Mouse (Mus musculus): Measurements from ENCODE around the gene Slpi. TPM values are rescaled to one million over a fixed set of nuclear protein-coding genes. Genes with fewer than 3 reads are reported as not detected.
"Not testable (repeated sequence)": the region's sequence is repeated elsewhere in the genome, so short reads cannot be mapped to it uniquely, and the experiment has no call there.

Slpi gene
- polyA plus RNA-seq, 1 experiment from 2014 or later: 0.92 TPM

DNA sequence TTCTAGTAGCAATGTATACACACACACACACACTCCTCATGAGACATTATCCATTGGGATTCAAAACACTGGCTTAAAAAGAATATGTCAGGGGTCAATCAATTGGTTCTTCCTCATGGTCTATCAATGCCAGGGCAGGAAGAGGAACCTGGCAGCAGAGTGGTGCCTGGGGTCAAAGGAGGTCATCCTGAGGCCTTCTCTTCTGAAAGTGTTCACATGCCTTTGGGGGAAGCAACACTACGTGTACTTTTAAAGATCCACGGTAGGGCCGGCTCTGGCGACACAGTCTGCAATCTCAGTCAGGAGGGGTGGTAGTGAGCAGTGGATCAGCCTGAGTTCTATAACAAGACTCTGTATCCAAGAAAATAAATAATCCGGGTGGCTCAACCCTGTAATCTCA, 29.2 kb downstream of the Slpi start:
- no peak overlapping the region for H3K4me3 ChIP-seq
- no peak for DNase-seq (ENCODE audit: low spot score)
- H3K27me3 ChIP-seq (ENCODE audit: insufficient read depth, poor library complexity, severe bottlenecking): peaks cover 19% of the 10 kb centered on the region
- no peaks in the 10 kb centered on the region for H3K4me1 ChIP-seq
- 71% methylated on average over 5 of the region's 5 CpGs for WGBS
- H3K36me3 ChIP-seq: no peaks in the 10 kb centered on the region
- no peak overlapping the region for H3K27ac ChIP-seq
- H3K9me3 ChIP-seq: no peaks in the 10 kb centered on the region

DNA sequence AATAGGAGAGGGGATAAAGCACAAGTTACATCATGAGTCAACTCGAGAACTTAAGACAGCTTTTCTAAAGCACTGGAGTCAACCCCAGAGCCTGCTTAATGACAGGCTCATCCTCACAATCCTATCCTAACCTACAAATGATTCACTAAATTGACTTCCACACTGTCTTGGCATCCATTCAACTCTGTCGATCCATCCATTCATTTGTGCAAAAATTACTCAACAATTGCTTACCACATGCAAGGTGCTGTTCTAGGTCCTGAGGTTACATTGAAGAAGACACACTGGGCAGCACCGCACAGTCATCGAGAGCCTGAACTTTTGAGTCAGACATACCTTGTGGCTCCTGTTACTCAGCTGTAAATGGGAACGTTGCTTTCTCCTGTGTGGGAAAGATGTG, 29.9 kb downstream of the Slpi start:
- WGBS: 88% methylated on average over 5 of the region's 5 CpGs

DNA sequence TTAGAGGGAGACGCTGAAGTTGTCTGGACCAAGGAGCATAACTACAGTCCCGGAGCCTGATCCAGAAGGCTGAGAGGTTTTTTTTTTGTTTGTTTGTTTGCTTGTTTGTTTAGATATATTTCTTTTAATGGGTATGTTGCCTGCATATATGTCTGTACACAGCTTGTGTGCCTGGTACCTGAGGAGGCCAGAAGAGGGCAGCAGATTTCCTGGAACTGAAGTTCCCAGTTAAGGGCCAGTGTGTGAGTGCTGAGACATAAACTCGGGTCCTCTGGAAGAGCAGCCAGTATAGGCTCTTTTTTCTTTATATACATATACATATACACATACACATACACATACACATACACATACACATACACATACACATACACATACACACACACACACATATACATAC, 30.5 kb downstream of the Slpi start:
- no peak overlapping the region for H3K27ac ChIP-seq
- 86% methylated on average over 3 of the region's 3 CpGs for WGBS

More for the DNA sequence above, 29.9 kb downstream of the Slpi start:
- Histone ChIP-seq H3K27me3 (ENCODE audit: insufficient read depth, poor library complexity, severe bottlenecking) (peaks cover 24% of the 10 kb centered on the region), H3K4me1 (no peaks in the 10 kb centered on the region), H3K36me3 (no peaks in the 10 kb centered on the region), H3K27ac (no peak overlapping the region), H3K9me3 (no peaks in the 10 kb centered on the region), H3K4me3 (no peak overlapping the region)
- DNase-seq (ENCODE audit: low spot score): no peak

DNA sequence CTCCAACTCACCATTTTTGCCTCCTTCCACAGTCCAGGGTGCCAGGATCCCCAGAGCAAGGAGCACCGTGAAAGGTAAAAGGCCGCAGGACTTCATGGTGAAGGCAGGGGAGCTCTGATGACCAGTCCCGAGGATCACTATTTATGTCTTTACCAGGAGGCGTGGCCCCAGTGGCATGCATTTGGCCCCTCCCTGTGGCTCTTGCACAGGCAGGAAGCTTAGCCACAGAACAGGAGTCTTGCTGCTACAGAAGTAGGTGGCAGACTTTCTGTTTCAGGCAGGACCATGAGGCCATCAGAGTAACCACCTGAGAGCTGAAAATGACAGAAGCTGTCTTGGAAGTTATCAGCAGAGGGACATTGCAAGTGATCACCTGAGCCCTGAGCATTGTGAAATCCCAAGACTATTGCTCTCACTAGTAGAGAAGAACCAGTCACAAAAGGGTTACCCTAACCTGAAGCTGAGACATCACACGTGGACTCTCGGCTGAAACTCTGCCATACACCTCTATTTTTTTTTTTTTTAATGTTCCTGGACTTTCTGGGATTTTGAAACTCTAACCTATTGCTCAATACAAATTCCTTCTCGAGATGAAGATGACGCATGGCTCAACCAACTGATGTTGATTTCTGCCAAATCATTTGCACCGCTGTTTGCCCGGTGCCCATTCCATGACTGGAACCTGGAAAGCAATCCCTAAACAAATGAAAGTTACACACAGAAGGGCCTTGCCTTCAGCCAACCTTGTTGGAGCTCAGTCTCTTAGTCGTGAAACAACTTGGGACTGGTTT, 32.5 kb downstream of the Slpi start:
- no peaks in the 10 kb centered on the region for H3K36me3 ChIP-seq
- H3K9me3 ChIP-seq: no peaks in the 10 kb centered on the region
- 67% methylated on average over 11 of the region's 11 CpGs for WGBS
- H3K4me1 ChIP-seq: no peaks in the 10 kb centered on the region
- no peak for DNase-seq (ENCODE audit: low spot score)
- H3K4me3 ChIP-seq: no peak overlapping the region
- H3K27ac ChIP-seq: no peak overlapping the region
- peaks cover 24% of the 10 kb centered on the region for H3K27me3 ChIP-seq (ENCODE audit: insufficient read depth, poor library complexity, severe bottlenecking)

More for the DNA sequence above, 30.5 kb downstream of the Slpi start:
- Histone ChIP-seq H3K4me3 (no peak overlapping the region), H3K4me1 (no peaks in the 10 kb centered on the region), H3K27me3 (ENCODE audit: insufficient read depth, poor library complexity, severe bottlenecking) (peaks cover 29% of the 10 kb centered on the region), H3K36me3 (no peaks in the 10 kb centered on the region), H3K9me3 (no peaks in the 10 kb centered on the region)
- DNase-seq (ENCODE audit: low spot score): no peak

DNA sequence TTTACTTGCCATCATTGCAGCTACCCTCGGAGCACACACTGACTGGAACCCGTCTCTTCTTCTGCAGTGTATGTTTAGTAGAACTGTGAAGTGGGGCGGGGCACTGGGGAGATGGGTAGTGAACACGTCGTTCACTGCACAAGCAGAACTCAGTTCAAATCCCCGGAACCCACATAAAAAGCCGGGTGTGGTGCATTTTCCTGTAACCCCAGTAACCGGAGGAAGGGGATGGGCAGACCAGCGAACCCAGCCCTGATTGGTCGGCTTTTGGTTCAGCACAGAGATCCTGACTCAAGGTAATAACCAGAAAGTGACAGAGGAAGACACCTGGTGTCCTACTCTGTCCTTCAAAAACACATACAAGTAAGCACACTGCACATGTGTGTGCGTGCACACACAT, 35.5 kb downstream of the Slpi start:
- Histone ChIP-seq H3K4me1 (no peaks in the 10 kb centered on the region), H3K4me3 (no peak overlapping the region), H3K36me3 (no peaks in the 10 kb centered on the region), H3K27me3 (ENCODE audit: insufficient read depth, poor library complexity, severe bottlenecking) (peaks cover 17% of the 10 kb centered on the region; the same call in 1 of the 2 replicates), H3K27ac (no peak overlapping the region), H3K9me3 (no peaks in the 10 kb centered on the region)
- WGBS: 80% methylated on average over 11 of the region's 11 CpGs
- no peak for DNase-seq (ENCODE audit: low spot score)

DNA sequence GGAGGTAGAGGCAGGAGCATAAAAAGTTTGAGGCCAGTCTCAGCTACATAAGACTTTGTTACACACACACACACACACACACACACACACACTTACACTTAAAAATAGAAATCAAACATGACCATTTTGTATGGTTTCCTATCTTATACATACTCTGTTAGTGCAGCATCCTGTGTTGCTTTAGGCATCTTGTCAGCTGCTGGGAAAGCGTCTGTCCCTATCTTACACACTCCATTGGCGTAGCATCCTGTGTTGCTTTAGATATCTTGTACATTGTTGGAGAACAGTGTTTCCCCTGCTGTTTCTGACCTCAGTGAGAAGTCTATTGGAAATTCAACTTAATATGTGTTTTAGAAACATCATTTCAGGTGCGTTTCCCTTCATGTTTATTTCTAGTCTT, 36.2 kb downstream of the Slpi start:
- no peak for DNase-seq (ENCODE audit: low spot score)
- H3K4me3 ChIP-seq: no peak overlapping the region
- no peaks in the 10 kb centered on the region for H3K36me3 ChIP-seq
- no peak overlapping the region for H3K27ac ChIP-seq
- no peaks in the 10 kb centered on the region for H3K4me1 ChIP-seq
- no peaks in the 10 kb centered on the region for H3K9me3 ChIP-seq
- WGBS: 65% methylated on average over 3 of the region's 3 CpGs
- H3K27me3 ChIP-seq (ENCODE audit: insufficient read depth, poor library complexity, severe bottlenecking): peaks cover 17% of the 10 kb centered on the region; the same call in 1 of the 2 replicates

DNA sequence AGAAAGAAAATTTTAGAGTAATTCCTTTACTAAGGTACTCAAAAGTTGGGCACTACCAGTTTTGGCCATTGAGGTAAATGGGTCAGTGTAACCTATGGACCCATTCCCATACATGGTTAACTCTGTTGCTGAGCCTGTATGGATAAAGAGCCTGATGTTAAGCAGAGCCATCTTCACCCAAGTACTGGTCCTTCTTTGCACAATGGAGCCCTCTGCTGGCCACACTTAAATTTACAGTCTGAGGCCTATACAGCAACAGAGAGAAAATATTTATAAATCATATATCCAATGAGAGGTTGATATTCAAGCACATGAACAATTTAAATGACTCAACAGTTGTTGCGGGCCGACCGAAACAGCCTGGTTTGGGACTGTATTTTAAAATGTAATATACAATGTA, 39.9 kb downstream of the Slpi start:
- DNase-seq (ENCODE audit: low spot score): no peak
- Histone ChIP-seq H3K27me3 (ENCODE audit: insufficient read depth, poor library complexity, severe bottlenecking) (peaks cover 4% of the 10 kb centered on the region; the same call in 1 of the 2 replicates), H3K27ac (no peak overlapping the region), H3K9me3 (no peaks in the 10 kb centered on the region), H3K4me1 (no peaks in the 10 kb centered on the region), H3K4me3 (no peak overlapping the region), H3K36me3 (no peaks in the 10 kb centered on the region)
- 80% methylated on average over 3 of the region's 3 CpGs for WGBS

DNA sequence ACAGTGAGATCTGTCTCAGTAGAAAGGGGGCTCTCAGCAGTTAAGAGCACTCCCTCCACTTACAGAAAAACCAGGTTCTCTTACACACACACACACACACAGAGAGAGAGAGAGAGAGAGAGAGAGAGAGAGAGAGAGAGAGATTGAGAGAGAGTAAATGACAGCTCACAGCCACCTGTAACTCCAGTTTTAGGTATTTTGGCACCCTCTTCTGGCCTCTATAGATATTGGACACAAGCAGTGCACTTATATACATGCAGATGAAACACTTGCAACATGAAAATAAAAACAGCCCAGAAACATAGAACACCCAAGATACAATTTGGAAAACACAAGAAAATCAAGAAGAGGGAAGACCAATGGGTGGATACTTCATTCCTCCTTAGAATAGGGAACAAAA, 41.2 kb downstream of the Slpi start:
- not testable (repeated sequence) for H3K4me1 ChIP-seq; DNase-seq (ENCODE audit: low spot score); H3K27ac ChIP-seq; H3K27me3 ChIP-seq (ENCODE audit: insufficient read depth, poor library complexity, severe bottlenecking); H3K9me3 ChIP-seq; H3K36me3 ChIP-seq; H3K4me3 ChIP-seq

DNA sequence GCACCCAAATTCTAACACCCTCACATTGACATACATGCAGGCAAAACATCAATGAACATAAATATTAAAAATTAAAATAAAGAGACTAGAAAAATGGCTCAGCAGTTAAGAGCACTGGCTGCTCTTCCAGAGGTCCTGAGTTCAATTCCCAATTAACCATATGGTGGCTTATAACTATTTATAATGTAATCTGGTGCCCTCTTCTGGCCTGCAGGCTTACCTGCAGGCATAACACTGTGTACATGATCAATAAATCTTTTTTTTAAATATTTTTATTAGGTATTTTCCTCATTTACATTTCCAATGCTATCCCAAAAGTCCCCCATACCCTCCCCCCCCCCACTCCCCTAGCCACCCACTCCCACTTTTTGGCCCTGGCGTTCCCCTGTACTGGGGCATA, 45.2 kb downstream of the Slpi start:
- not testable (repeated sequence) for H3K36me3 ChIP-seq; DNase-seq (ENCODE audit: low spot score); H3K4me1 ChIP-seq; H3K4me3 ChIP-seq; H3K9me3 ChIP-seq; H3K27me3 ChIP-seq (ENCODE audit: insufficient read depth, poor library complexity, severe bottlenecking); H3K27ac ChIP-seq
- WGBS: 80% methylated on average over 1 of the region's 1 CpGs

DNA sequence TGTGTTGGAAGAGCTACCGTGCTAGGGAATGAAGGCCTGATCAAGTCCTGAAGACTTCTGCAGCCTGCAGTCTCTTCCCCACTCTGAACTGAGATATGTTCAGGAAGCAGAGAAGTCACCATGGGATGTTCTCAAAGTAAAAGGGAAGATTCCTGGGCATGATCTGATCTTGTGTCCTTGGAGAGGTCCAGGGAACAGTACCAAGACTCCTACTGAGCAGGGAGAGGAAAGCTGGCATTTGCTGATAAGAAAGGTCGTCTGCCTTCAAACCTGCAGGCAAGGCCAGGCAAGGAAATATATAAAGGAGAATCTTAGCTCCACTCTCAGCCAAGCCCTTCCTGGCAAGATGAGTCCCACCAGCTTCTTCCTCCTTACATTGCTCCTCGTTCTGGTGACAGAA, 56.5 kb downstream of the Slpi start, which contains the start of gene Svs5:
Gene Svs5, plus strand, starts transcription at position 301 of the 400 bp plus-strand sequence.
- DNase-seq (ENCODE audit: low spot score); H3K9me3 ChIP-seq; H3K27ac ChIP-seq; H3K4me1 ChIP-seq; H3K36me3 ChIP-seq; H3K27me3 ChIP-seq (ENCODE audit: insufficient read depth, poor library complexity, severe bottlenecking); H3K4me3 ChIP-seq: not testable (repeated sequence)
- 52% methylated on average over 3 of the region's 3 CpGs for WGBS

DNA sequence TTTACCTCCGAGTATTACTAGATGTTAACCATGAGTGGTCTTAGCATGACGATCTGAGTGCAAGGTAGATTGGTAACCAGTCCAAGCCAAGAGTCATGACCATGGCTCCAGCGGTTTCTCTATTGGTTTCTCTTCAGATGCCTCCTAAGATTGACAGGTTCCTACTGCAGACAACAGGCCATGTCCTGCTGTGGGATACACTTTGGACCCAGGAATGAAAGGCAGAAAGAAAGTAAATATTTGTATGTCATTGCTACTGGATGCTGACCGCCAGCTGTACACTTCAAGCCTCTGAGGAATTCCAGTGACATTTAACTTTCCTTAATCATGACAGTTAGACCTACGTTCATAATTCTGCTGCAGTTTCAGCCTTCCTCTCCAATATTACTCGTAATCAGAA, 67.9 kb downstream of the Slpi start:
- WGBS: 89% methylated on average over 6 of the region's 6 CpGs
- no peak for DNase-seq (ENCODE audit: low spot score)
- H3K27me3 ChIP-seq (ENCODE audit: insufficient read depth, poor library complexity, severe bottlenecking): no peaks in the 10 kb centered on the region
- H3K27ac ChIP-seq: no peak overlapping the region
- no peaks in the 10 kb centered on the region for H3K4me1 ChIP-seq
- H3K9me3 ChIP-seq: no peaks in the 10 kb centered on the region
- no peaks in the 10 kb centered on the region for H3K36me3 ChIP-seq
- H3K4me3 ChIP-seq: no peak overlapping the region

DNA sequence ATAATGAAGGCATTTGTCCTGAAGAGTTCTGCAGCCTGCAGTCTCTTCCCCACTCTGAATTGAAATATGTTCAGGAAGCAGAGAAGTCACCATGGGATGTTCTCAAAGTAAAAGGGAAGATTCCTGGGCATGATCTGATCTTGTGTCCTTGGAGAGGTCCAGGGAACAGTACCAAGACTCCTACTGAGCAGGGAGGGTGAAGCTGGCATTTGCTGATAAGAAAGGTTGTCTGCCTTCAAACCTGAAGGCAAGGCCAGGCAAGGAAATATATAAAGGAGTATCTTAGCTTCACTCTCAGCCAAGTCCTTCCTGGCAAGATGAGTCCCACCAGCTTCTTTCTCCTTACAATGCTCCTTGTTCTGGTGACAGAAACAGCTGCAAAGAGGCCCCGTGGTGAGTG, 72.4 kb downstream of the Slpi start, which contains the start of gene Svs6:
Gene Svs6, plus strand, starts transcription at position 301 of the 400 bp plus-strand sequence.
- not testable (repeated sequence) for H3K4me3 ChIP-seq; H3K36me3 ChIP-seq; H3K27ac ChIP-seq; H3K9me3 ChIP-seq; H3K27me3 ChIP-seq (ENCODE audit: insufficient read depth, poor library complexity, severe bottlenecking); H3K4me1 ChIP-seq; DNase-seq (ENCODE audit: low spot score)
- 81% methylated on average over 1 of the region's 1 CpGs for WGBS

DNA sequence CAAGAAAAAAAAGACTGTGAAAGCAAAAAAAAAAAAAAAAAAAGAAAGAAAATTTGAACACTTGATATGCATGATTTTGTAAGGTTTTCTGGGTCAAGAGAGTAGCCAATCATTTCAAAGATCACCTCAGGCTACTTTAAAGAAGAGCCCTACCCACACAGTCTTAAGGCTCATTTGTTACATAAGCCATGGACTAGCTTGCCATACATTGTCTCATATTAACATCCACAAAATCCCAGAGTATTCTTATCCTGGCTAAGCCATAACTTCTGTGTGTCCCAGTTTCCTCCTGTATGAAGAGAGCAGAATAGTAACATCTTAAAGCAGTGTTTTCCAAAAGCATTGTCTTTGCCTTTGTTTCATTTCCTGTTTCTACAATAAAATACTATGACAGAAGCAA, 73.4 kb downstream of the Slpi start:
- not testable (repeated sequence) for H3K9me3 ChIP-seq; H3K4me3 ChIP-seq; H3K27me3 ChIP-seq (ENCODE audit: insufficient read depth, poor library complexity, severe bottlenecking); H3K27ac ChIP-seq; H3K36me3 ChIP-seq; H3K4me1 ChIP-seq; DNase-seq (ENCODE audit: low spot score)

DNA sequence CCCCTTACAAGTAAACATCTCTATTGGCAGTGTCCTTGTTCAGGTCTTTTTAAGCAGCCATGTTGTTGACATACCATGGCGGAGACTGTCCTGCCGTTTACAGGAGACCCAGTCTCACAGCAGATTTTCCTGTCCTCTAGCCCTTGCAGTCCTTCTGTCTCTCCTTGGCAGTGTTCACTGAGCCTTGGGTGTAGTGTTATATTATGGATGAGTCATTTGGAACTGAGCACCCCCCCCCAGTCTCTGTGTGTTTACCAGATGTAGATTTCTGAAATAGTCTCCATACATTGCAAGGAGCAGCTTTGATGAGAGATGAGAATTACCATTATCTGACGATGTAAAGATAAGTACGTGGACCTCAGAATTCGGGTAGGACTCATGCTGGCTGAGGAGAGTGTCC, 76.3 kb downstream of the Slpi start:
- Histone ChIP-seq H3K4me3 (no peak overlapping the region), H3K36me3 (no peaks in the 10 kb centered on the region), H3K4me1 (no peaks in the 10 kb centered on the region), H3K27ac (no peak overlapping the region), H3K9me3 (no peaks in the 10 kb centered on the region), H3K27me3 (ENCODE audit: insufficient read depth, poor library complexity, severe bottlenecking) (no peaks in the 10 kb centered on the region)
- 85% methylated on average over 5 of the region's 5 CpGs for WGBS
- no peak for DNase-seq (ENCODE audit: low spot score)

All from heart, embryonic 10.5 days (tissue).